ENCODE assay signal across 8 mouse cellular contexts in the genomic region with DNA sequence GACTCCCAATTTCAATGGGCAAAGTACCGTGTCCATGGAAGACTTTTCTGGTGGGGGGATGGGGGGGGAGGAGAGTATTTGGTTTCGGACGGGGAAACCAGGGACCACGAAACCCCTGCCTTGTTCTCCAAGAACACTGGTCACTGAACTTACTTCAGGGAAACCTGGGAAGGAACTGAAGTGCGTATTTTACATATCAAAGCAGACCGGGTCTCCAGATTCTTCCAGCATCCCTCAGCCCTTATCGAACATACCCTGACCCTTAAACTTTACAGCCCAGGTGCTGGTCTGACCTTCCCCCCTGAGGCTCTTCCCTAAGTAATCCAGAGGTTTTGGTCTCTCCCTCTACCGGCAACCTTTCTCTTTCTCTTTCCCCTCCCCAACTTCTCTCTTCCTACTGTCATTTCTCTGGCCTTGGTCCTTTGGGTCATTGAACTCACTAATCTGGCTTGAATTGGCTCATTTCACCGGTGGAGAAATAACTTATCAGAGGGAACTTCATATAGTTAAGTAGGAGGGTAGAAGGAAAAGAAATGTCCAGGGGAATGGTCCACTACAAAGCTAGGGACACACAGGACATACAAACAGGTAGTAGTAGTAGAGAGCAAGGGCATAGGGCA. TPM values are rescaled to one million over a fixed set of nuclear protein-coding genes. Genes with fewer than 3 reads are reported as not detected.
DNase-seq lines count a peak whose midpoint lies in the region; ATAC-seq and TF ChIP-seq lines count a peak whose summit lies in the region.

No protein-coding gene starts in this region.

- no peaks in the 10 kb centered on the region for H3K9me3 ChIP-seq in lung, embryonic 16.5 days (ENCODE audit: control insufficient read depth, low read length)
- no peaks in the 10 kb centered on the region for H3K9me3 ChIP-seq in forebrain, embryonic 14.5 days (replicated peaks; ENCODE audit: control insufficient read depth, low read length)
- no peaks in the 10 kb centered on the region for H3K9me3 ChIP-seq in limb, embryonic 13.5 days

- TF ChIP-seq POLR2A in small intestine, adult 2 months (IDR thresholded peaks at IDR 0.05; ENCODE audit: low read depth, low read length), result no peak

- no peaks in the 10 kb centered on the region for H3K36me3 ChIP-seq in lung, embryonic 16.5 days (ENCODE audit: control insufficient read depth, insufficient read depth, low read length)
- no peaks in the 10 kb centered on the region for H3K36me3 ChIP-seq in forebrain, embryonic 14.5 days (ENCODE audit: control insufficient read depth, insufficient read depth, low read length)
- H3K36me3 ChIP-seq in limb, embryonic 13.5 days, result no peaks in the 10 kb centered on the region
- H3K36me3 ChIP-seq in small intestine, adult 2 months (ENCODE audit: control insufficient read depth, insufficient read depth, low read length), result no peaks in the 10 kb centered on the region

- DNase-seq in lung, postnatal 4 days, result no peak
- no peak for DNase-seq in forebrain, embryonic 14.5 days (ENCODE audit: low spot score)
- DNase-seq in thymus, postnatal 14 days, result no peak
- DNase-seq in adipocyte (ENCODE audit: low spot score), result no peak
- no peak for DNase-seq in left cerebral cortex, adult 8-10 months (ENCODE audit: low spot score in 2 of 2)

- peak overlapping the region; percentile 84 for H3K4me3 ChIP-seq in lung, embryonic 16.5 days (ENCODE audit: low read length)
- H3K4me3 ChIP-seq in forebrain, embryonic 14.5 days (ENCODE audit: low read depth, low read length), result peak overlapping the region; percentile 68; the same call in 1 of the 2 replicates
- H3K4me3 ChIP-seq in limb, embryonic 13.5 days, result peak overlapping the region; percentile 61; the same call in 1 of the 2 replicates
- H3K4me3 ChIP-seq in small intestine, adult 2 months (ENCODE audit: low read depth, low read length), result peak overlapping the region; percentile 18; the same call in 1 of the 2 replicates

- H3K4me1 ChIP-seq in lung, embryonic 16.5 days (replicated peaks; ENCODE audit: control insufficient read depth, insufficient read depth, low read length), result peaks cover 12% of the 10 kb centered on the region
- H3K4me1 ChIP-seq in forebrain, embryonic 14.5 days (ENCODE audit: control insufficient read depth, insufficient read depth, low read length), result peaks cover 6% of the 10 kb centered on the region
- H3K4me1 ChIP-seq in limb, embryonic 13.5 days, result peaks cover 26% of the 10 kb centered on the region
- H3K4me1 ChIP-seq in small intestine, adult 2 months (ENCODE audit: control insufficient read depth, insufficient read depth, insufficient read length, low read length), result peaks cover 4% of the 10 kb centered on the region; the same call in 1 of the 2 replicates

- no peak overlapping the region for H3K27ac ChIP-seq in lung, embryonic 16.5 days (ENCODE audit: low read length)
- H3K27ac ChIP-seq in forebrain, embryonic 14.5 days (ENCODE audit: low read depth, low read length), result no peak overlapping the region
- no peak overlapping the region for H3K27ac ChIP-seq in limb, embryonic 13.5 days
- H3K27ac ChIP-seq in small intestine, adult 2 months (ENCODE audit: insufficient read depth, low read depth, low read length), result no peak overlapping the region

- H3K9ac ChIP-seq in lung, embryonic 16.5 days (ENCODE audit: low read length), result peak overlapping the region; percentile 77
- H3K9ac ChIP-seq in forebrain, embryonic 14.5 days (ENCODE audit: low read length), result peak overlapping the region; percentile 77
- H3K9ac ChIP-seq in limb, embryonic 13.5 days, result peak overlapping the region; percentile 79

- no peak for TF ChIP-seq CTCF in small intestine, adult 2 months (IDR thresholded peaks at IDR 0.05; ENCODE audit: extremely low read depth, insufficient read length, insufficient replicate concordance, low read depth, low read length)

- H3K4me2 ChIP-seq in lung, embryonic 16.5 days (ENCODE audit: low read depth, low read length), result peak overlapping the region; percentile 87
- H3K4me2 ChIP-seq in forebrain, embryonic 14.5 days (ENCODE audit: low read length), result peak overlapping the region; percentile 74
- peak overlapping the region; percentile 70 for H3K4me2 ChIP-seq in limb, embryonic 13.5 days (replicated peaks)

- WGBS in lung, embryonic 16.5 days, result 35% methylated on average over 9 of the region's 9 CpGs
- 15% methylated on average over 9 of the region's 9 CpGs for WGBS in forebrain, embryonic 14.5 days
- WGBS in limb, embryonic 13.5 days, result 22% methylated on average over 9 of the region's 9 CpGs
- 21% methylated on average over 9 of the region's 9 CpGs for WGBS in small intestine, adult 2 months

- no peak for ATAC-seq in lung, embryonic 16.5 days (ENCODE audit: low read depth)
- no peak for ATAC-seq in forebrain, embryonic 14.5 days
- no peak for ATAC-seq in limb, embryonic 13.5 days (ENCODE audit: low FRiP score, low read depth)

- H3K27me3 ChIP-seq in lung, embryonic 16.5 days (ENCODE audit: control insufficient read depth, insufficient read depth, low read depth, low read length), result no peaks in the 10 kb centered on the region
- no peaks in the 10 kb centered on the region for H3K27me3 ChIP-seq in forebrain, embryonic 14.5 days (replicated peaks; ENCODE audit: control insufficient read depth, insufficient read depth, low read length)
- H3K27me3 ChIP-seq in limb, embryonic 13.5 days, result no peaks in the 10 kb centered on the region
- no peaks in the 10 kb centered on the region for H3K27me3 ChIP-seq in small intestine, adult 2 months (ENCODE audit: control insufficient read depth, insufficient read depth, low read length)

RNA-seq across cellular contexts. Expression of a gene that starts 1.1 kb away (rescaled TPM):
- 38.3 and 41.5 TPM in 2 replicates for polyA plus RNA-seq in lung, embryonic 16.5 days (2015; fragmentation: Nextera tagmentation; extraction: Ambion mirVana)
- 13.7 and 18.2 TPM in 2 replicates for polyA plus RNA-seq in forebrain, embryonic 14.5 days (2014; fragmentation: Nextera tagmentation; extraction: Ambion mirVana)
- polyA plus RNA-seq in limb, embryonic 13.5 days (2015; fragmentation: Nextera tagmentation; extraction: Ambion mirVana), result 33.5 and 34.6 TPM in 2 replicates
- 1.1 and 1.3 TPM in 2 replicates for polyA plus RNA-seq in small intestine, adult 2 months (2012; rRNA removed)
- total RNA-seq in left cerebral cortex, adult 8-10 months (2022), result 10 to 100 TPM; 13.2 to 17.8 (median 17.1) TPM

RNA-seq across cellular contexts. Expression of a gene that starts 2.5 kb away (rescaled TPM):
- polyA plus RNA-seq in lung, embryonic 16.5 days (2015; fragmentation: Nextera tagmentation; extraction: Ambion mirVana), result 33.1 and 34.9 TPM in 2 replicates
- 34.5 and 40.5 TPM in 2 replicates for polyA plus RNA-seq in forebrain, embryonic 14.5 days (2014; fragmentation: Nextera tagmentation; extraction: Ambion mirVana)
- 26.2 and 29.5 TPM in 2 replicates for polyA plus RNA-seq in limb, embryonic 13.5 days (2015; fragmentation: Nextera tagmentation; extraction: Ambion mirVana)
- 55.9 and 60.7 TPM in 2 replicates for polyA plus RNA-seq in small intestine, adult 2 months (2012; rRNA removed)
- 10 to 100 TPM; 38.4 to 47.6 (median 44.3) TPM for total RNA-seq in left cerebral cortex, adult 8-10 months (2022)

RNA-seq across cellular contexts. Expression of a gene that starts 41.9 kb away (rescaled TPM):
- 59.1 and 64.9 TPM in 2 replicates for polyA plus RNA-seq in lung, embryonic 16.5 days (2015; fragmentation: Nextera tagmentation; extraction: Ambion mirVana)
- polyA plus RNA-seq in forebrain, embryonic 14.5 days (2014; fragmentation: Nextera tagmentation; extraction: Ambion mirVana), result 8.4 and 10.5 TPM in 2 replicates
- polyA plus RNA-seq in limb, embryonic 13.5 days (2015; fragmentation: Nextera tagmentation; extraction: Ambion mirVana), result 54.0 and 58.5 TPM in 2 replicates
- polyA plus RNA-seq in small intestine, adult 2 months (2012; rRNA removed), result 0.18 and 0.38 TPM in 2 replicates
- total RNA-seq in left cerebral cortex, adult 8-10 months (2022), result under 1 TPM; 0.14 to 0.95 (median 0.20) TPM

RNA-seq across cellular contexts. Expression of a gene that starts 48.9 kb away (rescaled TPM):
- 0.25 and 0.60 TPM in 2 replicates for polyA plus RNA-seq in lung, embryonic 16.5 days (2015; fragmentation: Nextera tagmentation; extraction: Ambion mirVana)
- polyA plus RNA-seq in forebrain, embryonic 14.5 days (2014; fragmentation: Nextera tagmentation; extraction: Ambion mirVana), result not detected in 2 replicates
- polyA plus RNA-seq in limb, embryonic 13.5 days (2015; fragmentation: Nextera tagmentation; extraction: Ambion mirVana), result 0.06 and 0.11 TPM in 2 replicates
- 0.11 and 0.23 TPM in 2 replicates for polyA plus RNA-seq in small intestine, adult 2 months (2012; rRNA removed)
- total RNA-seq in left cerebral cortex, adult 8-10 months (2022), result not detected

Comparison
In these comparisons a context has a peak if more than half of its experiments do, and no peak if none do; other contexts are left out.
1. H3K4me3 ChIP-seq: peak in every context shown above with its lines; median percentile 84 in lung, embryonic 16.5 days; 68 in forebrain, embryonic 14.5 days; 61 in limb, embryonic 13.5 days; 18 in small intestine, adult 2 months.